Mouse (Mus musculus) liver, adult (tissue): ENCODE results near the gene Gde1.

ENCODE experiments used
- GATA4 ChIP-seq: IDR thresholded peaks from 2 replicates; pipeline ENCODE4 v1.6.1; 2014; ENCODE audit warnings: mild to moderate bottlenecking, low read length; ENCODE audit not compliant: insufficient replicate concordance

Gene Gde1

GRCm38 (mm10) chr7:118705101-118705961 lies at the start of gene Gde1:
Gene Gde1, minus strand, starts transcription at chr7:118705778.
- TF ChIP-seq GATA4 = peak; percentile 12; the same call in 1 of the 2 replicates

DNA sequence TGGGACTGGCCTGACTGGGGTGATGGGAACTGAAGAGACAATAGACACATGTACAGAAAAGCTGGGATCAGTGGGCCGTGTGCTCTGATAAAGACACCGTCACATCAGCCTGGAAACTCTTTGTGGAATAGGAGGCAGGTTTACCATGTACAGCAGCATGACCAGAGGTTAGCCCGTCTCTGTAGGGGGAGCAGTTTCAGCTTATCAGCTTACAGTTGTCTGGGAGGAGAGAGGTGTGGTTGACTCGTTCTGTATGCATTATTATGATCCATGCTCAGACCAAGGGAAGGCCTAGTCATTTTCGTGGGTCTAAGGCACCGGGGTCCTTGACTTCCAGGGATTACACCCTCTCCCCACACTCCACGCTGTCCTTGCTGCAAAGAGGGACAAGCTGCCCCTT lies 46.0 kb upstream of the Gde1 start:
- no peak for TF ChIP-seq GATA4

- TF ChIP-seq GATA4 = no peak
Measured at GRCm38 (mm10) chr7:118749706-118750105, 44.1 kb upstream of the Gde1 start.

DNA sequence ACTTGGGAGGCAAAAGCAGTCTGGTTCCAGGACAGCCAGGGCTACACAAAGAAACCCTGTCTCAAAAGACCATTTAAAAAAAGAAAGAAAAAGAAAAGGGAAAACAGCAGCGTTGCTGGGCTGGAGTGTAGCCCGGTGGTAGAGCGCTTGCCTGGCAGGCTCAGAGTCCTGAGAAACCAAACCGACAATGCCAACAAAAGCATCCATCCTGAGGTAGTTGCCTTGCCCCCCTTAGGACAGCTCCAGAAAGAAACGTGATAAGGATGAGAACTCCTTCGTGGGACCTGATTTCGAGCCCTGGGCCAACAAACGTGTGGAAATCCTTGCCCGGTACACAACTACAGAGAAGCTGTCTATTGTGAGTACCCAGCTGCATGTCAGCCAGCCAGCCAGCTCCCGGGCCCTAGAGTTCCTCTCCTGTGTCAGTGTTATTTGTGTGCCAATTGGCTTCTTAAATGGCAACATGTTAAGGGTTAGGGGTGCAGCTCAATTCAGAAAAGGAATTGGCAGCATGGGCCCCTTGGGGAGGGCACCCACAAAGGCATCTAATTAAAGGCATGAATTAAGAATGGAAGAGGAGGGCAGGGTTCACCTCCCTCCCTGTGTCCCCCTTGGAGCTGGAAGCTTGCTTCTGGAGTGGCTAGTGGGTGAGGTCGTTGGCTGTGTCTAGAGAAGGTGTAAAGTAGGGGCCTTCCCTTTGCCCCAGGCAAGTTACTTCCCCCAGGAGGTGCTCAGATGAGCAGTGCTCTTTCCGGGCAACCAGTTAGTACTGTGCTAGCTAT lies 42.5 kb upstream of the Gde1 start:
- no peak for TF ChIP-seq GATA4

GRCm38 (mm10) chr7:118744766-118745165 lies 39.2 kb upstream of the Gde1 start:
- no peak for TF ChIP-seq GATA4

GRCm38 (mm10) chr7:118742278-118742677 lies 36.7 kb upstream of the Gde1 start:
- TF ChIP-seq GATA4 = no peak

DNA sequence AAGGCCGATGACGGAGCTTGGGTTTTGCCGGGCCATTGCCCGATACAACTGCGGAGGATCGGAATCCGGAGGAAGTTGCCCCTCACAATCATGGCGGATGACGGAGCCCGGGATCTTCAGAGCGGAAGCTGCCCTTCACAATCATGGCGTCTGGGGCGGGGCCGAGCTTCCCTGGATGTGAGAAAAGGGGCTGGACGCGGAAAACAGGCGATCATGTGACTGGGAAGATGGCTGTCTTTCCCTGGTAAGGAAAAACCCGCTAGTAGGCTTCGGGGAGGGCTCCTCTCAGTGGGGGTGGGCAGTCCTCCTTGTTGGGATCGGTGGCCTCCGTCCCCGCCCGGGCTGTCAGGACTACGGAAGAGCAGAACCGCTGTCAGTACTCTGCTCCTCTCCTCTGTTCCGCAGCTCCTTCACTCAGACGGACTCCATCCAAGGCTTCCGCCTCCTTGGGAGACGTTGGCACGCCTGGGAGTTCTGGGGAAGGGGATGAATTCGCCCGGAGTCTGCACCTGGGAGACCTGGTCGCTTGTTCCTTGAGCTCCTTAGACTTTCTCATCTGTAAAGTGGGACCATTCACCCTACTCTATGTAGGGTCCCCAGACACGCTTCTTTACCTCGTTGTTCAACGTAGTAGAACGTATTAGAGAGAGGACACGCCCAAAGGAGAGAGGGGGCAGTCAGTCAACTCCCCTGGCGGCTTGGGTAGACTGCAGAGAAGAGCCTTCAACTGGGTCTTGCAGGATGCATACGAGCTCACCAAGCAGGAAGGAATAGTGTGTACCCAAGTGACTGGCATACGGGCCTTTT lies 35.2 kb upstream of the Gde1 start:
- no peak; the same call in 1 of the 2 replicates for TF ChIP-seq GATA4

DNA sequence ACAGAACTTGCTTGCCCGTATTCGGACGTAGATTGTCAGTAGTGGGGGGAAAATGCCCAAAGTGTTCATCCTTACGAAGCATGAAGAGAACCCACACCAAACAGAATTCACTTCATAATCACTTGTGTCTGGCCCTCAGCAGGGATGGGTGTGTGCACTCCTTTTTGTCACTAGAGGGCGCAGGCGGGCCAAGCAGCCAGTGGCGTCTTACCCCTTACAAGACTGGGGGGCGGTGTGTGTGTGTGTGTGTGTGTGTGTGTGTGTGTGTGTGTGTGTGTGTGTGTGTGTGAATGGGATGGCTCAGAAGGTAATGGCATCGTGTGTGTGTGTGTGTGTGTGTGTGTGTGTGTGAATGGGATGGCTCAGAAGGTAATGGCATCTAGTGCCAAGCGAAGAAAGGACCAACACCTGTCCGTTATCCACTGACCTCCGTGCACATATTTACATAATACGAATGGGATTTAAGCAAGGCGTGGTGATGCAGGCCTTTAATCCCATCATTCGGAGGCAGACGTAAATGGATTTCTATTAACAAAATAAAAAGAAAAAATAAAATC lies 34.5 kb upstream of the Gde1 start, which contains the start of gene Vps35l:
Vps35l (plus strand) TSS at position 252 of the 557 bp plus-strand sequence.
- TF ChIP-seq GATA4 = 0 out of 2 replicates have a peak, but pooled peaks have one; percentile 3

GRCm38 (mm10) chr7:118738730-118739129 lies 33.2 kb upstream of the Gde1 start:
- TF ChIP-seq GATA4 = no peak

GRCm38 (mm10) chr7:118733225-118733624 lies 27.6 kb upstream of the Gde1 start:
- TF ChIP-seq GATA4 = no peak

DNA sequence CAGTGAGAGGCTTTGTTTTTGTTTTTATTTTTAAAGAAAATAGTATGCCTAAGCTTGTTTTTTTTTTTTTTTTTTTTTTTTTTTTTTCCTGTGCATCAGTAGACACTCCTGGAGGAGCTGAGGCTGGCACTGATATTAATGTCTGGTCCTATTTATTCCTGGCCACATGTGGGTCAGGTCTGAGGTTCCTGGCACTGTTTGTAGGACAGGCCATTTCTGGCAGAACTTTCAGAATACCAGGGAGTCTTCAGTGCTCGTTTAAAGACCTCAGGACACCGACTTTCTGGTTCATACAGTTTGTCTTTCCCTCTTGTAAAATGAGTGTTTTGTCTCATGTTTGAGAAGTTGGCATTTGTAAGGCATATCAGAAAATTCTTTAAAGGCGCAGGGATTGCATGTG lies 26.2 kb upstream of the Gde1 start:
- no peak for TF ChIP-seq GATA4

DNA sequence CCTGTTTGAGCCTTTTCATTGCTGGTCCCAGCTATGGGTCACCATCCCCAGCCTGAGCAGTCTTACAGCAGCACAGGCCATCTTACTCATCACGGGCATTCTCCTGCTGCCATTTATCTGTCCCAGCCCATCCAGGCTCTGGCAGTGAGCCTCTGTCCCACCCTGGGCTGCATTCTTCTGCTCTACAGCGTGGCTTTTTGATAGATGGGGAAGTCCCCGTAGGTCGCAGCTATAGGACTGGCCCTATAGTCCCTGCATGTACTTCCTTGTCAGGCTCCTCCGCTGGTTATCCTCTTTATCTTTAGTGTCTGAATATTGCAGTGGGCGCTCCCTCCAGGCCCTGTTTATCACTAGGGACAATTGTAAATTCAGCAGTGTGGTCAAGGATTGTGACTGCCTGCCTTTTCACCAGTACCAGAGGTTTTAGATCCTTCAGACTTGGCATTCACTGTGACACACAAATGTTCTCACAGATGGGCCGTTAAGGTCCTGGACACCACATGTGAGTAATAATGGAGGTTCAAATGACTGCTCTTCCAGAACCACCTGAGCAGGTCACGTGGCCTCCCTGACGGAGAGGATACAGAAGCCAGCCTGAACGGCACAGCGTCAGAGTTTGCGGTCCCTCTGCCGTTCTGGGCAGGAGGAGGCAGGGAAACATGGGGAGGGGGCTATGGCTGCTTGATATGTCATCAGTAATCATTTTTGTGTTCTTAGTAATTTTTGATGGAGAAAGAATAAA lies 23.4 kb upstream of the Gde1 start:
- no peak for TF ChIP-seq GATA4

DNA sequence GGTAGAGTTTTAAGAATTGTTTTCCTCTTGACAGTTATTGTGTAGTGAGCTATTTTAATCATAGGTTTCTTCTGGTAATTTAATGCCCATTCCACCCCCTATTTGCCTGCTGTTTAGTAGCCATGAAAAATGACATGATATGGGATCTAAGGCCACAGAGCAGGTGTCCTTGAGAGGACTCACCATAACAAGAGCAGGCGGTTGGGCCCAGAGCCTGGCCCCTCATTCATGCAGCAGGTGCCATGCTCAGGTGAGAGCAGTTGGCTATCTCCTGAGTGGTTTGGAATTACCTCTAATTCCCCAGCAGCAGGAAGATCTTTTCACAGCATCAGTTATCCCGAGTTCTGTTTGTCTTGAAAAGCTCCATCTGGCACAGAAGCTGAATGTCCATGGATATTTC lies 19.9 kb upstream of the Gde1 start:
- TF ChIP-seq GATA4 = no peak

- no peak for TF ChIP-seq GATA4
Measured at GRCm38 (mm10) chr7:118723927-118724326, 18.3 kb upstream of the Gde1 start.
